Mouse (Mus musculus) midbrain, postnatal 0 days (tissue): ENCODE measurements around the gene Odf3l2. TPM values are rescaled to one million over a fixed set of nuclear protein-coding genes. Genes with fewer than 3 reads are reported as not detected.
A peak's percentile ranks its signal among the peaks of the same experiment; 100 is the strongest.

Source experiments
- ATAC-seq: fragments of 200-750 bp; cut with Nextera tagmentation; 2 replicates; pipeline ENCODE4 v1.8.0; 2017; ENCODE audit warnings: moderate number of reproducible peaks, mild to moderate bottlenecking, moderate TSS enrichment, moderate library complexity; ENCODE audit not compliant: low FRiP score
- DNase-seq: peaks from one replicate; pipeline ENCODE4 v3.0.0-alpha.2; 2015; ENCODE audit warnings: low spot score
- H3K27ac ChIP-seq: fragments of 300-500 bp; sonication (generic); 2 replicates; pipeline ENCODE4 v1.5.1; 2014; ENCODE audit warnings: low read depth, mild to moderate bottlenecking, low read length, mixed read lengths
- H3K27me3 ChIP-seq: fragments of 300-500 bp; sonication (generic); 2 replicates; pipeline ENCODE4 v1.6.1; 2014; ENCODE audit warnings: low read length, control low read depth, mixed read lengths; ENCODE audit not compliant: insufficient read depth
- H3K36me3 ChIP-seq: fragments of 300-500 bp; sonication (generic); 2 replicates; pipeline ENCODE4 v1.6.1; 2014; ENCODE audit warnings: low read length, control low read depth, mixed read lengths; ENCODE audit not compliant: insufficient read depth
- H3K4me1 ChIP-seq: fragments of 300-500 bp; sonication (generic); 2 replicates; pipeline ENCODE4 v1.6.1; 2014; ENCODE audit warnings: mild to moderate bottlenecking, control low read depth, antibody characterized with exemption, low read length, mixed read lengths; ENCODE audit not compliant: insufficient read depth
- H3K4me2 ChIP-seq: fragments of 300-500 bp; sonication (generic); 2 replicates; pipeline ENCODE4 v1.6.1; 2014; ENCODE audit warnings: low read depth, mild to moderate bottlenecking, low read length, mixed read lengths; ENCODE audit not compliant: poor library complexity, severe bottlenecking
- H3K4me3 ChIP-seq: fragments of 300-500 bp; sonication (generic); 2 replicates; pipeline ENCODE4 v1.5.1; 2014; ENCODE audit warnings: low read depth, mild to moderate bottlenecking, low read length, moderate library complexity
- H3K9ac ChIP-seq: fragments of 300-500 bp; sonication (generic); replicated peaks from 2 replicates; pipeline ENCODE4 v1.6.1; 2014; ENCODE audit warnings: mild to moderate bottlenecking, low read length, moderate library complexity, mixed read lengths; ENCODE audit not compliant: poor library complexity, severe bottlenecking
- H3K9me3 ChIP-seq: fragments of 300-500 bp; sonication (generic); 2 replicates; pipeline ENCODE4 v1.6.1; 2016; ENCODE audit warnings: low read length, control low read depth
- CTCF ChIP-seq: IDR thresholded peaks from 2 replicates; pipeline ENCODE4 v1.5.1; 2016; ENCODE audit warnings: antibody characterized with exemption, mild to moderate bottlenecking
- WGBS: fragments of 180-500 bp; shearing (Covaris S2); extraction: QIAGEN DNeasy Blood & Tissue Kit; methylation state at CpG from one replicate; pipeline ENCODE4 v1.1.7; 2014; 5-methylcytosine and 5-hydroxymethylcytosine counted together
- polyA plus RNA-seq: library from polyadenylated mRNA; unstranded; fragments of >200 nt; fragmentation: Nextera tagmentation; extraction: Ambion mirVana; gene quantifications from 2 replicates; pipeline ENCODE4 v1.2.1, GENCODE M21; 2015
- total RNA-seq: library from RNA; depleted of rRNA; stranded (reverse); fragments of >200 nt; gene quantifications from 2 replicates; pipeline ENCODE4 v1.2.3, GENCODE M21; 2014

Gene Odf3l2
- total and polyA plus RNA-seq, 2 experiments from 2014 or later, result 2.1 TPM; not detected in 1

- no peak for TF ChIP-seq CTCF
- WGBS, result 71% methylated on average over 1 of the region's 1 CpGs
- Histone ChIP-seq H3K4me1 (peaks cover 22% of the 10 kb centered on the region; the same call in 1 of the 2 replicates), H3K27ac (peak overlapping the region; percentile 57; the same call in 1 of the 2 replicates), H3K4me2 (peak overlapping the region; percentile 96), H3K9me3 (no peaks in the 10 kb centered on the region), H3K9ac (peak overlapping the region; percentile 67), H3K4me3 (peak overlapping the region; percentile 68), H3K27me3 (peaks cover 7% of the 10 kb centered on the region), H3K36me3 (peaks cover 2% of the 10 kb centered on the region; the same call in 1 of the 2 replicates)
- no peak for ATAC-seq
- DNase-seq, result no peak
Observed at GRCm38 (mm10) chr10:79614305-79614643, 31.3 kb downstream of the Odf3l2 start.

- peak within 1 kb of the TSS; percentile 96 for H3K4me2 ChIP-seq
- peak; percentile 82 for ATAC-seq
- peaks cover 22% of the 10 kb centered on the region; the same call in 1 of the 2 replicates for H3K4me1 ChIP-seq
- peak within 1 kb of the TSS; percentile 67 for H3K9ac ChIP-seq
- TF ChIP-seq CTCF, result no peak
- no peaks in the 10 kb centered on the region for H3K36me3 ChIP-seq
- peaks cover 7% of the 10 kb centered on the region for H3K27me3 ChIP-seq
- DNase-seq, result peak; percentile 87
- under 1% methylated on average over 53 of the region's 60 CpGs for WGBS
- peak within 1 kb of the TSS; percentile 57 for H3K27ac ChIP-seq
- no peaks in the 10 kb centered on the region for H3K9me3 ChIP-seq
- H3K4me3 ChIP-seq, result peak within 1 kb of the TSS; percentile 68
Observed at GRCm38 (mm10) chr10:79613578-79614304, 31.8 kb downstream of the Odf3l2 start, which contains the start of gene C2cd4c. C2cd4c (minus strand) TSS chr10:79614025.

- H3K27me3 ChIP-seq, result peaks cover 7% of the 10 kb centered on the region
- peak overlapping the region; percentile 68 for H3K4me3 ChIP-seq
- TF ChIP-seq CTCF, result peak; percentile 64
- no peaks in the 10 kb centered on the region for H3K9me3 ChIP-seq
- 13% methylated on average over 51 of the region's 51 CpGs for WGBS
- DNase-seq, result peak; percentile 66
- no peaks in the 10 kb centered on the region for H3K36me3 ChIP-seq
- no peak overlapping the region for H3K27ac ChIP-seq
- peak overlapping the region; percentile 96 for H3K4me2 ChIP-seq
- peak overlapping the region; percentile 36; the same call in 1 of the 2 replicates for H3K9ac ChIP-seq
- peaks cover 22% of the 10 kb centered on the region; the same call in 1 of the 2 replicates for H3K4me1 ChIP-seq
- ATAC-seq, result peak; percentile 43
Observed at GRCm38 (mm10) chr10:79612192-79613135, 33.1 kb downstream of the Odf3l2 start.

GRCm38 (mm10) chr10:79611296-79611695 is 34.2 kb downstream of the Odf3l2 start:
- no peak overlapping the region; the same call in 1 of the 2 replicates for H3K4me2 ChIP-seq
- peaks cover 7% of the 10 kb centered on the region for H3K27me3 ChIP-seq
- peaks cover 22% of the 10 kb centered on the region; the same call in 1 of the 2 replicates for H3K4me1 ChIP-seq
- H3K36me3 ChIP-seq, result no peaks in the 10 kb centered on the region
- H3K9me3 ChIP-seq, result no peaks in the 10 kb centered on the region
- no peak overlapping the region for H3K9ac ChIP-seq
- TF ChIP-seq CTCF, result no peak
- no peak overlapping the region for H3K4me3 ChIP-seq
- 36% methylated on average over 5 of the region's 5 CpGs for WGBS
- no peak for ATAC-seq
- no peak for DNase-seq
- no peak overlapping the region for H3K27ac ChIP-seq

- WGBS, result 75% methylated on average over 3 of the region's 3 CpGs
- H3K4me3 ChIP-seq, result no peak overlapping the region
- peaks cover 7% of the 10 kb centered on the region for H3K27me3 ChIP-seq
- no peak overlapping the region for H3K9ac ChIP-seq
- no peak overlapping the region for H3K4me2 ChIP-seq
- H3K4me1 ChIP-seq, result peaks cover 22% of the 10 kb centered on the region; the same call in 1 of the 2 replicates
- no peak overlapping the region for H3K27ac ChIP-seq
- no peaks in the 10 kb centered on the region for H3K9me3 ChIP-seq
- ATAC-seq (no peak), DNase-seq (no peak)
- no peak for TF ChIP-seq CTCF
- H3K36me3 ChIP-seq, result no peaks in the 10 kb centered on the region
Observed at GRCm38 (mm10) chr10:79609276-79609675, 36.3 kb downstream of the Odf3l2 start.
